Mouse (Mus musculus) natural killer cell, adult 2 months (primary cell): ENCODE measurements at regions not wholly inside any gene's neighbourhood (a gene's known extent, or its start where the extent isn't known, plus 50 kb on each side); places are given as distances from the start of the nearest gene placed in this dataset.

Experiments used
- DNase-seq, 2 experiments: peaks; one replicate each; pipeline ENCODE4 v3.0.0; 2022; ENCODE audit warnings: low spot score in 2 of 2

DNA sequence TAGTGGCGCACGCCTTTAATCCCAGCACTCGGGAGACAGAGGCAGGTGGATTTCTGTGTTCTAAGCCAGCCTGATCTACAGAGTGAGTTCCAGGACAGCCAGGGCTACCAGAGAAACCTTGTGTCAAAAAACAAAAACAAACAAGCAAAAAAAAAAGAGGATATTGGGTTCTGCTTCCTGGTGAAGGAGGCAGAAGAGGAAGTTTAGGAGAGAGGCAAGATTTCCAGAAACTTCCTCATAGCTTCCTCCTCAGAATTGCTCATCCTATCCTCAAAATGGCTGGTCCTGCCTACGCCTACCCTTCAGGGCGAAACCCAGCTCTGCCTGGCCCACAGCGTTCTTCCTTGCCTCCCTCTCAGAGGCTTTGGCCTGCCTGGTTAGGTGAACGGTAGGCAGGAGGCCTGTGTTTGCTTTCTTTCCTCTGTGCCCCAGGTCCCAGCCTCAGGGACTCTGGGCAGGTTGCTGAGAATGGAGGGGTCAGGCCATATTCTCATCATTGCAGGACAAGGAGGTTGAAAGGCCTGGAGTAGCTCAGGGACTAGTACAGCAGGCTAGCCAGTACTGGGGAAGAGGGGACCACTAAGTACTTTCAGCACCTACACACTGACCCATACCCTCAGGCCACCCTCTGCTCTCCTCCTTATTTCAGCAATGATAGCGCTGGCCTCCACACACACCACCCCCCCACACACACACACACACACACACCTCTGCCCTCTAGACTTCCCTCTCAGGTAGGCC is 79.6 kb downstream of the Zfp36l2 start:
- no peak for DNase-seq

DNA sequence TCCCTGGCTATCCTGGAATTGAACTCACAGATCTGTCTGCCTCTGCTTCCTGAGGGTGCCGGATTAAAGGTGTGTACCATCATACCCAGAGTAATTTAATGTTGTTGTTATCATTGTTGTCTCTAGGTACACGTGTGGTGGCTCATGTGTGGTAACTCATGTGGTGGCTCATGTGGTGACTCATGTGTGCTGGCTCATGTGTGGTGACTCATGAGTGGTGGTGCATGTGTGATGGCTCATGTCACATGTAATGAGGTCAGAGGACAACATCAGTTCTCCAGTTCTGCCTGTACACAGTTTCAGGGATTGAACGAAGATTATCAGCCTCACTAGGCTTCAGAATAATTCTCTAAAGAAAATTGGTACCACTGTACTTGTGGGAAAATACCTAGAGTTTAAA is 80.2 kb downstream of the Zfp36l2 start:
- peak in 1 of 2 experiments; percentile 36 for DNase-seq

GRCm38 (mm10) chr17:84104242-84104641 is 83.5 kb downstream of the Zfp36l2 start:
- DNase-seq: no peak

GRCm38 (mm10) chr17:84103344-84103743 is 84.4 kb downstream of the Zfp36l2 start:
- no peak for DNase-seq

GRCm38 (mm10) chr17:84101652-84102051 is 86.1 kb downstream of the Zfp36l2 start:
- no peak for DNase-seq

- no peak for DNase-seq
Observed at GRCm38 (mm10) chr17:84100523-84100922, 87.2 kb downstream of the Zfp36l2 start.

DNA sequence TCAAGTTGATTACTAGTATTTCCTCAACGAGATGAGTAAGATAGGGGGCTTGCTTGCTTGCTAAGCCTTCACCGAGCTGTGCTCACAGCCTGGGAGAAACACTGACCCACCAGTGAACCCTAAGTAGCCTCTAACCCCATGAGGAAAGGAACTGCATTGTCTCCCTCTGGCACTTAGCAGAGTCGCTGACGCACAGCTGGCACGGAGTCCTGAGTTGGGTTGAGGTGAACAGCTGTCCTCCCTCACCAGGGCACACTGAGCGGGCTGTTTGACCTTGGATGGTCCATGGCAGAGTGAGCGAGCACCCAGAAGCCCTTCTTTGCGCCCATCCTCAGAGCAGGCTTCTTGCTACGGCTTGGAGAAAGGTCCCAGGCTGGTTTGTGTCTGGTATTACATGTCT is 88.0 kb downstream of the Zfp36l2 start:
- no peak for DNase-seq

DNA sequence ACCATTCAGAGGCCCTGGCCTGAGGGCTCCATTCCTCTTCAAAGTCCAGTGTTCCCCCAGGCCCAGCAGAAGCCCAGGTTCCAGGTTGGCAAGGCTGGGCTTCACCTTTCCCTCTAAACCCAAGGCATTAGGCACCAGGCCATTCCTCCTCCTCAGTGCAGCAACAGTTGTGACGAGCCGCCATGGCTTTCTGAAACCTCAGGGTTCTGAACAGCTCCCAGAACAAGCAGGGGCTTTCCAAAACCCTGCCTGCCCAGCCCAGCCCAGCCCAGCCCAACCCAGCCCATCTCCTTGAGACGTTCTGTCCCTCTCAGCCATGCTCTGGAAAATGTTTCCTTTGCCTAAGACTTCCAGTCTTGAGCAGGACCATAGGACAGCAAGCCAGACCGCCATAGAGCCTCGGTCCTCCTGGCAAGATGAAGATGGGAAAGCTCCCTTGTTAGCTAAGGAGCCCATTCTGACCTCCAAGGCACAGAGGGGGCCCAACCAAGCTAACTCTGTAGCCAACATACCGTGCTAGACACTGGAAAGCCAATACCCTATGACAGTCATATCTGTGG is 89.8 kb downstream of the Zfp36l2 start:
- no peak for DNase-seq

DNA sequence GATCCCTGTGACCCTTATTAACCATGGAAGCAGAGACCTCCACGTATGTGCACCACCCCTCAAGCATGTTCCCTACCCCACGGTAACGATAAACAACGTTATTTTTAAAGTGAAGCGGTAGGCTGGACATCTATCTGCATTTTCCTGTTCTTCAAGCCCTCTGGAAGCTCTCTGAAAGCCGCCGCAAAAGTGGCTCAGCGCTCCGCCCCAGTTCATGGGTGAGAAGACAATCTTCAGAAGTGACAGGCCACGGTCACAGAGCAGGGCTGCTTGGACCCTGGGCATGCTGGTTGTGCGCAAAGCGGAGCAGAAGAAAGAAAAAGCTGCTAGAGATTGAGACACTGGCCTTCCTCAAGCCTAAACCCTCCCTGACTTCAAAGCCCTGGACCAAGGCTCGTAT is 90.5 kb downstream of the Zfp36l2 start:
- DNase-seq: no peak

DNA sequence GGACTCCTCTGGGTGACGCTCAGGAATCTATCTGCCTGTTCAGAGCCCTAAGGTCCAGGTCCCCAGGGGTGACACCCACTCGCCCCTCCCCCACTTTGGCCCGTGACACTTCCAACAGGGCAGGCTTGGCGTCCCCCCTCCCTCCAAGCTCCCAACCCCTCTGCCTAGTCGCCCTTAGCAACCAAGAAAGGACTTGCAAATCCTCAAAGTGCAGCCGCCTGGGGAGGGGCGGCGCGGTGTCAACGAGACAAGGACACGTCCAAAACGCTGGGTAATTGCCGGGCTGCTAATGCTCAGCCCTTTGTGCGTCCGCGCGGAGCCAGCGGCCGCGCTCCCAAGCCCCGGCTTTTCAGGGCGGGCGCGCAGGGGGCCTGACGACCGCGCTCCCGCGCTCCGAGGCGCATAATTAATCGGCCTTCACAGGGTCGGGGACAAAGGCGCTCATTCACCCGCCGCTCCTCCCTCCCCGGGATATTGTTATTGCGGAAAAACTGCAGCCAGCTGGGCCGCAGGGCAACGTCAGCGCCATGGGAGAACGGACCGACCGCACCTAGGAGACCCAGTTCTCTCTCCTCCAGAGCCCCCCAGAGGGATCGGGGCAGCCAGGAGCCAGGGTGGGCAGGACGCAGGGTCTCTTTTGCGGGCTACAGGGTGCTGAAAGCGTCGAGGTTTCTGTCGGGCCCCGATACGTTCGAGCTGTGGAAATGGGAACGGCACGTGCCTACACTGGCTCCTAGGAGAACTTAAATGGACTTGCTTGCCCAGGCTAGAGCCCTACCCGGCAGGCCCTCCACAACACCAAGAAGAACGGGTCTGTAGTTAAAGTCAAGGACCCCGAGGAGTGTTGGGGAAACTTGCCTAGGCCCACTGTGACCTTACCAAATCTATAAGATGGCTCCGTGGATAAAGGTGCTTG is 91.1 kb downstream of the Zfp36l2 start:
- DNase-seq: no peak

DNA sequence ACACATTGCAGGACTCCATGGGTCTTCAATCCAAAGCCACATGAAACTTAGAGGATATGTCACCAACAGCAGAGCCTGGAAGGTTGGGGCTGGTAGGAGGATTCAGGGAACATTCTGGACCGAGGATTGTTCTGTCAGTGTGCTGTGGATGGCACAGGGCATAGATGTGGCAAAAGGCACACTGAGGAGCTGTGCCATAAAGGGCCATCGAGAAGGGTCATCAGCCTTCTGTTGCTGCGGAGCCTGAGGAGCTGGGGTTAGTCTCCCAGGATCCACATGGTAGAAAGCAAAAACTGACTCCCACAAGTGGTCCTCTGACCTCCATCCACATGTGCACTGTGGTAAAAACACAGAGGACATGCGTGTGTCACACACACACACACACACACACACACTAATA is 91.9 kb downstream of the Zfp36l2 start:
- DNase-seq: no peak

GRCm38 (mm10) chr17:84095089-84095488 is 92.7 kb downstream of the Zfp36l2 start:
- DNase-seq: no peak

DNA sequence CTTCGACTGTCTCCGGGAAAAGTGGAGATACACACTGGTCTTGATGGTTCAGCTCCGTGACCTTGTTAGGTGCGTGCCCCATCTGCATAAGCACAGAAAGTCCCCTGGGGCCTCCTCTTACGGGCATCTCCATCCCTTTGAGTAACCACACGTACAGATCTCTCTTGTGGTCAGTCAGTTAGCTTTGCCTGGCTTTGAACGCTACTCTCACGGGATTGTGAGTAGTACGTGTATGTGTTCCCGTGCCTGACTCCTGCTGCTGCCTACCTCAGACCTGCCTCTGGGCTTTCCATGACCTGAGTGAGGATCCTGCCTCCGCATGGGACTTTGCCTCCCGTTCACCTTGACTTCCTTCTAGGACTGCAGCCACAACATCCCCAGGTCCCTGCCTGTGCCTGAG is 101.4 kb downstream of the Zfp36l2 start:
- no peak for DNase-seq

GRCm38 (mm10) chr17:84085721-84086120 is 102.0 kb downstream of the Zfp36l2 start:
- no peak for DNase-seq

DNA sequence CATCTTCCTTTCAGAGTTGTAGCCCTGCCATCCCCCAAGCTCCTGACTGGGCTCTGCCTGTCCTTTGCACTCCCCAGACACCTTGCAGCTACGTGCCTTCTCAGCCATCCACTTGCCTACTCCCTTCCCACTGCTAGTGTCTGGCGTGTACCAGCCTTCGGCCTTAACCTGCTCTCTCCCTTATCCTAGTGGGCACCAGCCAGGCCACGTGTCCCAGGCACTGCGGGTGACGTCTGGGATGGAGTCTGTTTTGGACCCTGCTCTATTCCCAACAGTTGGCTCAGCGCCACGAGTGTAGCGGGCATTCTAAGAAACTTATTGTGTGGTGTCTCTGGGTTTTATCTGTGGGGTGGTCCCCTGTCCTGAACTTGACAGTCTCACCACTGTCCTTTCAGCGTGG is 102.5 kb downstream of the Zfp36l2 start:
- no peak for DNase-seq

- no peak for DNase-seq
Observed at GRCm38 (mm10) chr17:84083307-84084263, 104.2 kb downstream of the Zfp36l2 start.

GRCm38 (mm10) chr17:84082571-84082970 is 105.2 kb downstream of the Zfp36l2 start:
- DNase-seq: no peak

GRCm38 (mm10) chr17:84081751-84082352 is 105.9 kb downstream of the Zfp36l2 start:
- DNase-seq: no peak

GRCm38 (mm10) chr17:84075081-84075938 is 112.4 kb downstream of the Zfp36l2 start:
- no peak for DNase-seq
